Mouse (Mus musculus) liver, embryonic 15.5 days (tissue): Measurements from ENCODE around the gene Gnl3l. TPM values are rescaled to one million over a fixed set of nuclear protein-coding genes. Genes with fewer than 3 reads are reported as not detected.

Source experiments
- ATAC-seq: fragments of 200-750 bp; cut with Nextera tagmentation; 2 replicates; pipeline ENCODE4 v1.8.0; 2017; ENCODE audit warnings: moderate number of reproducible peaks, mild to moderate bottlenecking, moderate library complexity; ENCODE audit not compliant: insufficient read depth
- H3K27ac ChIP-seq: fragments of 300-500 bp; sonication (generic); replicated peaks from 2 replicates; pipeline ENCODE4 v1.5.1; 2015; ENCODE audit warnings: mild to moderate bottlenecking, inconsistent platforms
- H3K27me3 ChIP-seq: fragments of 300-500 bp; sonication (generic); 2 replicates; pipeline ENCODE4 v1.6.1; 2015; ENCODE audit warnings: mild to moderate bottlenecking, inconsistent platforms
- H3K36me3 ChIP-seq: fragments of 300-500 bp; sonication (generic); replicated peaks from 2 replicates; pipeline ENCODE4 v1.6.1; 2015; ENCODE audit warnings: moderate library complexity, mild to moderate bottlenecking, inconsistent platforms
- H3K4me1 ChIP-seq: fragments of 300-500 bp; sonication (generic); replicated peaks from 2 replicates; pipeline ENCODE4 v1.6.1; 2015; ENCODE audit warnings: inconsistent platforms
- H3K4me2 ChIP-seq: fragments of 300-500 bp; sonication (generic); 2 replicates; pipeline ENCODE4 v1.6.1; 2015; ENCODE audit warnings: moderate library complexity, mild to moderate bottlenecking, inconsistent platforms
- H3K4me3 ChIP-seq: fragments of 300-500 bp; sonication (generic); replicated peaks from 2 replicates; pipeline ENCODE4 v1.5.1; 2015; ENCODE audit warnings: mild to moderate bottlenecking, inconsistent platforms
- H3K9ac ChIP-seq: fragments of 300-500 bp; sonication (generic); 2 replicates; pipeline ENCODE4 v1.6.1; 2015; ENCODE audit warnings: moderate library complexity, mild to moderate bottlenecking, inconsistent platforms
- H3K9me3 ChIP-seq: fragments of 300-500 bp; sonication (generic); replicated peaks from 2 replicates; pipeline ENCODE4 v1.6.1; 2016; ENCODE audit warnings: inconsistent platforms
- WGBS: fragments of 180-500 bp; shearing (Covaris S2); methylation state at CpG from one replicate; pipeline ENCODE4 v1.1.7; 2015; ENCODE audit warnings: mixed read lengths; ENCODE audit not compliant: insufficient replicate concordance; 5-methylcytosine and 5-hydroxymethylcytosine counted together
- polyA plus RNA-seq: library from polyadenylated mRNA; unstranded; fragments of >200 nt; fragmentation: Nextera tagmentation; extraction: Ambion mirVana; gene quantifications from 2 replicates; pipeline ENCODE4 v1.2.1, GENCODE M21; 2015

The Gnl3l gene
- polyA plus RNA-seq, 1 experiment from 2014 or later: 9.8 TPM

GRCm38 (mm10) chrX:150956522-150957300 is 60.4 kb downstream of the Gnl3l start:
- Histone ChIP-seq H3K9me3 (no peaks in the 10 kb centered on the region), H3K9ac (no peak overlapping the region), H3K4me3 (no peak overlapping the region), H3K4me1 (no peaks in the 10 kb centered on the region), H3K4me2 (peak overlapping the region; percentile 48), H3K27ac (no peak overlapping the region), H3K27me3 (no peaks in the 10 kb centered on the region), H3K36me3 (no peaks in the 10 kb centered on the region)
- WGBS: 20% methylated on average over 25 of the region's 25 CpGs
- ATAC-seq: peak; percentile 81

- no peak overlapping the region for H3K9ac ChIP-seq
- no peak overlapping the region for H3K27ac ChIP-seq
- no peaks in the 10 kb centered on the region for H3K9me3 ChIP-seq
- H3K36me3 ChIP-seq: no peaks in the 10 kb centered on the region
- no peak for ATAC-seq
- WGBS: 68% methylated on average over 1 of the region's 1 CpGs
- H3K4me1 ChIP-seq: no peaks in the 10 kb centered on the region
- no peak overlapping the region for H3K4me3 ChIP-seq
- H3K27me3 ChIP-seq: no peaks in the 10 kb centered on the region
- no peak overlapping the region for H3K4me2 ChIP-seq
These were observed 61.1 kb downstream of the Gnl3l start for GRCm38 (mm10) chrX:150956016-150956415.

GRCm38 (mm10) chrX:150955441-150955840 is 61.7 kb downstream of the Gnl3l start:
- WGBS: 59% methylated on average over 2 of the region's 2 CpGs
- H3K9ac ChIP-seq: no peak overlapping the region
- H3K27ac ChIP-seq: no peak overlapping the region
- no peaks in the 10 kb centered on the region for H3K36me3 ChIP-seq
- H3K27me3 ChIP-seq: no peaks in the 10 kb centered on the region
- no peak overlapping the region for H3K4me2 ChIP-seq
- no peaks in the 10 kb centered on the region for H3K9me3 ChIP-seq
- ATAC-seq: no peak
- H3K4me3 ChIP-seq: no peak overlapping the region
- H3K4me1 ChIP-seq: no peaks in the 10 kb centered on the region

GRCm38 (mm10) chrX:150954721-150955120 is 62.4 kb downstream of the Gnl3l start:
- Histone ChIP-seq H3K9ac (no peak overlapping the region), H3K9me3 (no peaks in the 10 kb centered on the region), H3K36me3 (no peaks in the 10 kb centered on the region), H3K4me3 (no peak overlapping the region), H3K4me2 (no peak overlapping the region), H3K4me1 (no peaks in the 10 kb centered on the region), H3K27ac (no peak overlapping the region), H3K27me3 (no peaks in the 10 kb centered on the region)
- WGBS: 50% methylated on average over 1 of the region's 1 CpGs
- no peak for ATAC-seq

Other genes with a start within 250 kb of the Gnl3l start
- gene Maged2, start 203.0 kb downstream of the Gnl3l start, polyA plus RNA-seq: 64.8 and 66.6 TPM in 2 replicates
- gene Fgd1, start 28.8 kb upstream of the Gnl3l start, polyA plus RNA-seq: 1.9 and 2.4 TPM in 2 replicates
- gene Tsr2, start 79.2 kb upstream of the Gnl3l start, polyA plus RNA-seq: 9.6 and 10.6 TPM in 2 replicates
- 0.08 and 0.10 TPM in 2 replicates for gene Wnk3, start 180.8 kb upstream of the Gnl3l start, polyA plus RNA-seq